Mouse (Mus musculus) embryo, embryonic 10 days (tissue): ENCODE results near the gene Scrn2.
A peak's percentile ranks its signal among the peaks of the same experiment; 100 is the strongest.

ENCODE experiments used
- DNase-seq: peaks from one replicate; pipeline ENCODE4 v3.0.0-alpha.2; 2015; ENCODE audit warnings: low spot score

Scrn2 gene

DNA sequence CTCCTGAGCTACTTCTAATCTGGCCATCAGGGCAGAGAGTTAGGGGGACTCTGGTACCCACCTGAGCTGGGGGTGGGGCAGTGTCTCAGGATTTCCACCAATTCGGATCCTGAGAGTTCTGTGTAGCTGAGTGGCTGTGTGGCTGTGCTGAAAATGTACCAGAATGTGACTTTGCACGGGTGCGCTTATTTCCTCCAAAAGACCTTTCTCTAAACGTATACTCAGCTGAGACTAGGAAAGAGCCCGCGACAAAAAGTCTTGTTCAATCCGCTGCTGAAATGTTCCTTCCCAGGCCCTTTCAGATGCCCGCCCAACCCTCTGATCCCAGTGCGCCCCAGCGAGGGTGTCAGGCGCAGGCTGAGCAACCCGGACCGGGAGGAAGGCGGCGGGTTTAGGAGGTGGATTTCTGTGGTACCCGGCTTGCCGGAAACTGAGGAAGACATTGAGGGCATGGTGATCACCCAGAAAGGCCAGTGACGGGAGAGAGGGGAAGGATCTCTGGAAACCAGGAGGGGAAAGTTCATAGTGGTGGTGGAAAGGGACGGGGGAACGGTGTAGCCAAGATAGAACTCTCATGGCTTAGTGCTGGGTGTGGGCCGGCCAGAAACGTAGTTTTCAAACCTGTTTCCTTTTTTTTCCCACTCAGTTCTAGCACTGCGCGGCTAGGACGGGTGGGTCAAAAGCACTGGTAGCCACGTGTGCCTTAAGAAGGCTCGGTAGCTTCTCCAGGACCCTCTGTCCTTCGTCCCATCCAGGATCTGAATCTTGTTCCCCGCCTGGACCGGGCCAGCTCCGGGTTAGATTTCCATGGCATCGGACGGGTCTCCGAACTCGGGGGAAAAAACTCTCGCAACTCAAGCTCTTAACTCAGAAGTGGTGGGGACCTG lies 11.8 kb upstream of the Scrn2 start:
- peak; percentile 28 for DNase-seq

DNA sequence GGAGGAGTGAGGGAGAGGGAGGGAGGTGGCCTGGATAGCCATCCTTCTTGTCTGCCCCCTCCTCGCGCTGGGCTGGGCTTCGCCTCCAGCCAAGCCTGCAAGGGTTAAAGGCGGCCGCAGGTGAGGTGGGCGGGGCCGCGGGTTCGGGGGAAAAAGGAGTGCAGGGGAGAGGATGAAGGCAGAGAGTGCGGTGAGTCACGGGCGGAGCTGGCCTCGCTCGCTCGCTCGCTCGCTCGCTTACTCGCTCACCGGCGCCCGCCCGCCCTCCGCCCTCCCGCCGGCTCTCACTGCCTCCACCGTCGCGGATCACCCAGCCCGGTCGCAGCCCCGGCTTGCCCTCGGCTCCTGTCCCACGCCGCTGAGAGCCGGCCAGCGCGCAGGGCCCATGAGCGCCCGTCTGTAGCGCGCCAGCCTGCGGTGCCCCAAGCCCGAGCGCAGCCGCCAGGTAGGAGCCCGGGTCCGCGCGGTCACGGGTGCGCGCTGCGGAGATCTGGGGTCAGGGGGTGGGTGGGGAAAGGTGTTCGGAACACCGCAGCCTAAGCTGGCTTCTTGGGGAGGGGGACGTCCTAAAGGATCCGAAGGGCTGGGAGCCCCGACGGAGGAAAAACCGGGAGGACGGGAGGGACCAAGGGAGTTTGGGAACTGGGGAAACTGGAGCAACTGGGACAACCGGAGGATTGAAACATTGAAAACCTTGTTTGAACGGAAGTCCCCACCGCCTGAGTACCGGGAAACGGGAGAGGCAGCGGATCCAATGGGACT lies 11.0 kb upstream of the Scrn2 start:
- peak; percentile 27 for DNase-seq

DNA sequence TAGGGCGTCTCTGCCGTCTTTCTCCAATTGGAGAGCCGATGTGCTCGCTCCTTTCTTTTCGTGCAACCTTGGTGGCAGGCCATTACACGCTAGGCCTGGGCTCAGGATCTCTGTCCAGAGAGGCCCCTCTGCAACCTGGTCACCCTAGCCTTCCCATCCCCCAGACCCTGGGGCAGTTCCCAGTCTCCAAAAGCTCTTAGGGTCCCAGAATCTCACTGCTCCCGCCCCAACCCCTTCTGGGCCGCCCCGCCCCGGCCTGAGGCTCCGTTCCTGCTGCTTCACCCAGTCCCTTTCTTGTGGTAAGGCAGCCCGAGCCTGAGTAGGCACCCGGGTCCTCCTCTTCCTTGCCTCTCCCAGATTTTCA lies 10.4 kb upstream of the Scrn2 start:
- DNase-seq = peak; percentile 34

DNA sequence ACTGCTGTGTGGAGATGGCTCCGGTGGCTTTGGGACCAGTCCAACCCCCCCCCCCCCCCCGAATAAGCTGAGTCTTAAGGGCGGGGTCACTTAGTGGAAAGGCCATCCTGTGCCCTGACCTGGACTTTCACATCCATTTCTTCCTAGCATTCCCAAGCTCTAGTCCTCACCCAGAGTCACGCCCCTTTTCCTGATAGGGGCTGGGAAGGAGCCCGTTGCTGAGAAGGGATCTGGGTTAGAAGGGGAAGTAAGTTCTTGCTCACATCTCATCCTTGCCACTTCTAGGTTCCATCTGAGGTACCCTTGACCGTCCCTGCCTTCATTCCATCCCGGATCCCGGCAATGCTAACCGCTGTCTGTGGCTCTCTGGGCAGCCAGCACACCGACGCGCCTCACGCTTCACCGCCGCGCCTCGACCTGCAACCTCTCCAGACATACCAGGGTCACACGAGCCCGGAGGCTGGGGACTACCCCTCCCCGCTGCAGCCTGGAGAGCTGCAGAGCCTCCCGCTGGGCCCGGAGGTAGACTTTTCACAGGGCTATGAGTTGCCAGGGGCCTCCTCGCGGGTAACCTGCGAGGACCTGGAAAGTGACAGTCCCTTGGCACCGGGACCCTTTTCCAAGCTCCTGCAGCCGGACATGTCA lies 8.5 kb upstream of the Scrn2 start:
- peak; percentile 44 for DNase-seq

DNA sequence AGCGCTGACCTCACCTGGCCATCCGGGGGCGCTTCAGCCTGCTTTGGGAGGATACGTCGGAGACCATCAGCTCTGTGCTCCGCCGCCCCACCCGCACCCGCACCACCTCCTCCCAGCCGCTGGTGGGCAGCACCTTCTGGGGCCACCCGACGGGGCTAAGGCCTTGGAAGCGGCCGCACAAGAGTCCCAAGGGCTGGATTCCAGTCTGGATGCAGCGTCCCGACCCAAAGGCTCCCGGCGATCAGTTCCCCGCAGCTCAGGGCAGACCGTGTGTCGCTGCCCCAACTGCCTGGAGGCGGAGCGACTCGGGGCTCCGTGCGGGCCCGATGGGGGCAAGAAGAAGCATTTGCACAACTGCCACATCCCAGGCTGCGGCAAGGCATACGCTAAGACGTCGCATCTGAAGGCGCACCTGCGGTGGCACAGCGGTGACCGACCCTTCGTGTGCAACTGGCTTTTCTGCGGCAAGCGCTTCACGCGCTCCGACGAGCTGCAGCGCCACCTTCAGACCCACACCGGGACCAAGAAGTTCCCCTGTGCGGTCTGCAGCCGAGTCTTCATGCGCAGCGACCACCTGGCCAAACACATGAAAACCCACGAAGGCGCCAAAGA lies 7.8 kb upstream of the Scrn2 start:
- DNase-seq = peak; percentile 86

DNA sequence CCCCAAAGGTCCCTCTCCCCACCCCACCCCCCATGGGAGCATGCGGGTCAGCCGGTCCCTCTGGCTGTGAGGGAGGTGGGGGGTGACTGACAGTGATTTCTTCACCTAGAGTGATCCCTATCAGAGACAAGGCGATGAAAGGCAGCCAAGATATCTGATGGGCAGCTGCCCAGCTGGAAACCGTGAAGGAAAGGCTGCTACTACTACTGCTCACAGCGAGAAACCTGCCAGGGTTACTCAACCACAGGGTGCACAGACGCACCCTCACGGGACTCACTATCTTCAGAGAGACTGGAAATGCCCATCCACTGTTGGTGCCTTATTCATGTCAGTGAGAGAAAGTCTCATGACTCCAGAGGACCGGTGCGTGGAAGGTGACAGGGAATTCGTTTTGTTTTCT lies 4.8 kb upstream of the Scrn2 start:
- no peak for DNase-seq

DNA sequence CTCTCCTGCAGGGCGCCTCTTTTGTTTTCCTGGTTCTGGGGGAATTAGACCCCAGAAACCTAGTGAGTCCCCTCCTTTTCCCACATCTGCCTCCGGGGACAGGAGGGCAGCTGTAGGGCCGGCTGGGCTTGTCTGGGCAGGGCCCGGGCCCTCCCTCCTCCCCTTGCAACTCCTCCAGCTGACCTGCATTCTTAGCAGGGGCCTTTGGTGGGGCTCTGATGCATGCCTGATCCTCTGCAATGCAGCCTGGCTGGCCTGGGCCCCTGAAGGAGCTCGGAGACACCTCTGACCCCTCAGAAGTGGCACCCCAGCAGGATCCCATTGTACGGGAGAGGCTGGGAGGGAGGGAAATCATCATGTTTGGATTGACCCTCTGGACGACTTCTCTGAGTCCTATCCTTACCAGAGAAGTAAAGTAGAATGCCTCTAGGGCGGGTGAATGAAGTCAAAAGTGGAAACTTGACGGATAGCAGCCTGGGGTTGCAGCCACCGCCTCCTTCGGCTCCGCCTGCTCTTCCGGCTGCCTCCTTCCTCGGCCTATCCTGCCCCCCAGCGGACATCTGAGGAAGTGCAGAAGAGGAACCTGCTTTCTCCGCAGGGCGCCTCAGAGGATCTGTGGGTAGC lies 3.9 kb upstream of the Scrn2 start:
- DNase-seq = peak; percentile 94

DNA sequence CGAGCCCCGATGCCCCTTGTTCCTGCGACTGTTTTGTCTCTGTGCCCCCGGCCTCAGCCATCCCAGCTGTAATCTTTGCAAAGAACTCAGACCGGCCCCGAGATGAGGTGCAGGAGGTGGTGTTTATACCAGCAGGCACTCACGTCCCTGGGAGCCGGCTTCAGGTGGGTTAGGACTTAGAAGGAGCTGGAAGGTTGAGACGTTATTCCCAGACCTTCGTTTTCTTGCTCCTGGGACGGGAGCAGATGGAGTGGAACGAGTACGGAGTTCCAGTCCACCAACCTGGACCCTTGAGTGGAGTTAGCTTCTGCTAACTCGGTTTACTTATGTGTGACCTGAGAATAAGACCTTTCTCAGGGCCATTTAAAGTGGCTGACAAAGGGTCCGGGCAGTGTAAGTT lies 688 bp downstream of the Scrn2 start:
- DNase-seq = no peak

DNA sequence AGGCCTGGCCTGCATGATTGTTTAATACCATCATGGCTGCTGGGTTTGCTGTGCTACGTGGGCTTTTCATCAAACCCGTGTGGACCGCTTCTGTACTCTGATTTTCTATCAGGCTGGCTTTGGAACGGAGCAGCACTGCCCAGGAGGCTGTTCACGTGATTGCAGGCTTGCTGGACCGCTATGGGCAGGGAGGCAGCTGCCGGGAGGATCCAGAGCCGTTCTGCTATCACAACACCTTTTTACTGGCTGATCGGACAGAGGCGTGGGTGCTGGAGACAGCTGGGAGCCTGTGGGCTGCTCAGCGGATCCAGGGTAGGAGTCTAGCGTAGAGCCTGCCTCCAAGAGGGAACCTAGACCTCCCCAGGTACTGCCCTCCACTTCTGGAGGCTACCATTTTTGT lies 2.2 kb downstream of the Scrn2 start:
- no peak for DNase-seq

DNA sequence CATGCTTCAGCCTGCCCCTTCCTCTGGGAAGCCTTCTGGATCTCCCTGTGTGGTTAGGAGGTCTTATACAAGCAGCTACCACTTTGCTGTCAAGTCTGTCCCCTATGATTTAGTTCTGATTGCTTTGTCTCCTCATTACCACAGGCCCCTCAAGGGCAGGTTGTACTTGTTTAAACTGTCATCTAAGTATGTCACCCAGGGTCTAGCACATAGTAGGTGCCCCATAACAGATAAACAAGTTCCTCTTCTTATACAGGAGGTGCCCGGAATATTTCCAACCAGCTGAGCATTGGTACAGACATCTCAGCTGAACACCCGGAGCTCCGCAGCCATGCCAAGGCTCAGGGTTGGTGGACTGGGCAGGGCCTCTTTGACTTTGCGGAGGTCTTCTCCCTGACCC lies 2.8 kb downstream of the Scrn2 start:
- no peak for DNase-seq

DNA sequence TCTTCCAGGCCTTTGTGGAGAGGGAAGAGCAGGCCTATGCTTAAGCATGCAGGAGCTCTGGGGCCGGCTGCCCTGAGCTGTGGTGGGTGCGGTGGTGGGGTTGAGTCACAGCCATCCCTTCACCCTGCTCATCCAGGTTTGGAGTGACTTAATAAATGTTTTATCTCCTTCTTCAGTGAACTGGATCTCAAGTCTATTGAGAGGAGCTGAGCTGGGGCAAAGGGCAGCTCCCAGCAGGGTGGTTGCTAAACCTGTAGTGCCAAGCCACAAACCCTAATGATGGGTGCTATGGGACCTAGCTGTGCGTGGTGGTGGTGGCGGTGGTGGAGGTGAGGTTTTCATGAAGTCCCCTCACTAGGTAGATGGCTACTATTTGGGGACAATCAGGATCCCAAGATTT lies 4.0 kb downstream of the Scrn2 start:
- DNase-seq = no peak

DNA sequence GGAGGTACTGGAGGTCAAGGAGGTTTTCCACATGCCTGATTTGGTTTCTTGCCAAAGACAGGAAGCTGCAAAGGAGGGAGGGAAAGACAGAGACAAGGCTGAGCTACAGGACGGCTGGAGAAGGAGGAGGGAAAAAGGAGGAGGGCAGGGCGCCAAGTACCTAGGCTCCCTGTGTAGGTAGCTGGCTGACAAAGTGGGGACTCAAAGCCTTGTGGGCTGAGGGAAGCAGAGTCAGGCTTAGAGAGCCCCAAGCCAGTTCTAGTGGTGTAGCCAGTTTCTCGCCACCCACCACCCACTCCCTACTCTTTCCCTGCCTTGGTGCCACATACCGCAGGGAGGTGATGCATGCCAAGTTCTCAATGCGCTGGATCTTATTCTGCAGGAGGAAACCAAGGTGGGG lies 6.4 kb downstream of the Scrn2 start:
- DNase-seq = no peak

DNA sequence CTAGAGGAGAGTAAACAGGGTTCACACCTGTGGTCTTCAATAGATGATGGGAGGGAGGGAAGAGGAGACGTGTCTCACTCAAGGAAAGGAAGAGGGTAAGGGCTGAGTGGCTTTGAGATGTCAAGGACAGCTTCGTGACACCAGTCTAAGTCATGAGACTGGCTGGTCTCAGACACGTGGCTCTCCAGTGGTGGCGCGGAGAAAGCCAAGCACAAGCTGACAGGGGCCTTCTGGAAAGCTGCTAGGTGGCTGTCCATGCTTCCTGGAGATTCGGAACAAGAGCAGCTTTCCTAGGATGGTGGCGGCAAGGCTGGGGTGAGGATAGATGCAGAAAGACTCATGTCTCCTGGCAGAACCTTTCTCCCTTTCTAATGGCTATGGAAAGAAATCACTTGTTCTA lies 9.1 kb downstream of the Scrn2 start:
- DNase-seq = no peak

DNA sequence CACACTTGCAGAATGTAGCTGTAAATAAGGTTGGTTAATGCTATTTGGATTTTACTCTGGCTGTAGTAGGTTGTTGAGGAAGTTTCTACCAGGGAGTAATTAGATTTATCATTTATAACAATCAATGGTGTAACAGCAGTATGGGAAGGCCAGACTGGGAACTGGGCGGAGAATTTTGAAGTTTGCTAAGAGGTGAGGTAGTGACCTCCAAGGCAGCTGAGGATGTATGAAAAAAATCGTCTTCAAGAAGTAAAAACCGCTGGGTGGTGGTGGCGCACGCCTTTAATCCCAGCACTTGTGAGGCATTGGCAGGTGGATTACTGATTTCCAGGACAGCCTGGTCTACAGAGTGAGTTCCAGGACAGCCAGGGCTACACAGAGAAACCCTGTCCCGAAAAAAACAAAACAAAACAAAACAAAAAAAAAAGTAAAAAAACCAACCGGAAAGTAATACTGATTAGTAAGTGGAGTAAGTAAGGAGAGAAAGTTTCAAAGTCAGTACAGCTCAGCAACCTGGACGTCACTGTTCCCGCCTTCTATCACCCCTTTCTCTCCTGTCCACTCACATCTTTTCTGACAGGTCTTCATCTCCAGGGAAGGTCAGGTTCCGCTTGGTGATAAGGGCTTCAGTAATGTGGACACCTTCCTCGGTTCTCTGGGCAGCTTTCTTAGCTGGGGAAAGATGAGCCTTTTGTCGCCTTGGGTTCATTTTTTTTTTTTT lies 10.7 kb downstream of the Scrn2 start:
- DNase-seq = no peak

DNA sequence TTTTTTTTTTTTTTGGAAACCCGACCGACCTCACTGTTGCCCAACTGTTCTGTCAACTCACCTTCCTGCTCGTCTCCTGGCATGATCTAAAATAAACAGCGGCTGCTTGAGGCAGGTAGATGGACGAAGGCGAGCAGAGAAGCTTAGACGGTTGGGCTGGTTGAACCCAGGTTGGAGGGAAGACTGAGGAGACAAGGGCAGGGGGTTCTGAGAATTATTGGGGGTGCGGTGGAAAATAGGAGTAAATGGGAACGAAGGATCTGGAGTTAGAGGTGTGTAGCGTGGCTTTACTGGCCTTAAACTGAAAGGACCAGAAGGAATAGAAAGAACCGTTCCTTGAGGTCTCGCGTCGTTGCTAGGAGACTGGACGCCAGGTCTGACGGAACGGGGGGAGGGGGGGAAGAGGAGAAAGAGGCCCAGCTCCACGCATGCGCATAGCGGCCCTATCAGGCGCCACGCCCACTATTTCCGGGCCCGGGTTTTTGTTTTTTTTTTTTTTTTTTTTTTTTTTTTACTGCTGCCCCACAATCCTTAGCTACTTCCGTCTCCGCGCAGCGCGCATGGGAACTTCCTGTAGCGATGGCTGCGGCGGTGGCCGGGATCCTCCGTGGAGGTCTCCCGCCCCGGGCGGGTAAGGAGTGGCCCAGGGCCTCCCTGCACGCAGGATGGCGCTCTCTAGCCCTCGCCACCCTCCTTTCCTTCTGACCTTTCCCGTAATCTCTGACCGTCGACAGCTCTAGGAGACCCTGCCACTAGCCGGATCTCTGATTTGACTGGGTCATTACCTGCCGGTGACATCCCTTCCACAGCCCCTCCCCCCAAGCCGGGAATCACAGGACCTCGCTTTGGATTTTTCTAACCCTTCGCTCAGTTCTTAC lies 11.5 kb downstream of the Scrn2 start, which contains the start of the genes Lrrc46 and Mrpl10:
Gene Lrrc46, minus strand, starts transcription at position 386 of the 878 bp plus-strand sequence.
Gene Mrpl10, plus strand, starts transcription at position 539 of the 878 bp plus-strand sequence.
- DNase-seq = peak; percentile 97

DNA sequence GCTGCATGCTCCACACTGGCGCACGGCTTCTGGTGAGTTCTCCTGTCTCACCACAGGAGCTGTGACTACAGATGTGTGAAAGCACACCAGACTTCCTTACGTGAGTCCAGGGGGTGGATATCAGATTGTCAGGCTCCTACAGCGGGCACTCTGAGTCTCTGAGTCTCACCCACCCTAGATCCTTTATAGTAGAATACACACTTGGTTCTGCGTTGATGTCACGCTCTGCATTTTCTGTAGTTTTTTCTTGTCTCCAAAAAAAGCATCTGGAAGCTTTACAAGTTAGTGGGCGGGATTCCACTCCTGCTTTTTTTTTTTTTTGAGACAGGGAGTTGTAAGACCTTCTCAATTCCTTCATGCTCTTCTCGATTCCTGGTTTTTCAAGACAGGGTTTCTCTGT lies 15.2 kb downstream of the Scrn2 start:
- no peak for DNase-seq

DNA sequence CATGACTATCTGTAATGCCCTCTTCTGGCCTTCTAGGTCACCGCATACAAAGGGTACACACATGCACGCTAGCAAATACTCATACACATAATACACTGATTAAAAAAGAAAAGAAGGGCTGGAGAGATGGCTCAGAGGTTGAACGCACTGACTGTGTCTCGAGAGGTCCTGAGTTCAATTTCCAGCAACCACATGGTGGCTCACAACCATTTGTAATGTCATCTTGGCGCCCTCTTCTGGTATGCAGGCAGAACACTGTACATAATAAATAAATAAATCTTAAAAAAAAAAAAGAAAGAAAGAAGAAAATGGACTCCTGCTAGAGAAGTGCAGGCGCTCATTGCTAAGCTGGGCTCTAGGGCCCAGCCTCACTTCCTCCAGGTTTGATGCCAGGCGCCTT lies 16.1 kb downstream of the Scrn2 start:
- DNase-seq = no peak

DNA sequence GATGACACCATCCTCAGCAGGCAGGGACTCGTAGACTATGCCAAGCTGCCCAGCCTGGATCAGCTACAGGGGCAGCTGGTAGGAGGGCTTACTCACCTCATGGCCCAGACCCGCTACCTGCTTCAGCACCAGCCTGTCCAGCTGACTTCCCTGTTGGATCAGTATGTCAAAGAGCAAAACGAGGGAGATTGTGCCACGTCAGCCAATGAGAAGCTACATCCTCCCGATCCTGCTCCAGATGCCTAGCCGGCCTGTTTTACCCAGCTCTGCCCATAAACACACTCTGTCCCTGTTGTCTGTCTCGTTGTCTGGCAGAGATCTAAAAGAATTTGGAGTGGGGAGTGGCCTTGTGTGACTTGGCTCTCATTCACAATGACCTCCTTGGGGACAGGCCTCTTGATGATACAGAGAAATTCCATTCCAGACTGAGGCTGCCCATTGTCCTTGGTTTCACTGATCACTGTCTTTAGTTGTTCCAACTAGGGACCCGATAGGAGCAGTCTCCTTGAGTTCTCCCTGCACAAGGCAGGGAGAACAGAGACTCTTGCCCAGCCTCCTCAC lies 18.4 kb downstream of the Scrn2 start:
- DNase-seq = no peak

DNA sequence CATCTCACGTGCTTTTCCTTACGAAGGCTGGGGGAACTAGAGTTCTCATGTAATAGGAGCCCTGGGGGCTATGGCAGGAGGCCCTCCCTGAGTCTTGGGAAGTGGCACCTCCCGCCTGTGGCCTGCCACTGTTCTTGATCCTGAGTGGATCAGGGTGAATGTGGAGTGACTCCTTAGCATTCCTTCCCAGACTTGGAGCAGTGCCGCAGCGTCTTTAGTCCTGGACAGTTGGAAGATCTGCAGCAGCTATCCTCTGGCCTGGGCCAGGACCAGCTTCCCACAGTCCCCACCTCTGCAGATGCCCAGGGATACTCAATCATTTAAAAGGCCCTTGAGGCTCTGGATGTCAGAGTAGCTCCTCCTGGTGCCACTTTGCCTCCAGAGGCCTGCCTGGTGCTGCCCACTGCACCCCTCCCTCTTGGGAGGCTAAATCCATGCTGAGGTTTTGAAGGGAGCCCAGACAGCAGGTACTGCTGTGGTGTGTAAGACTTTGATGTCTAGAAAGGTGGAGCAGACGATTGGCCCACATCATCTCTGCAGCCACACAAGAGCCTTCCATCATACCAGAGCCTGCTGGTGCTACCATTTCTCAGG lies 19.9 kb downstream of the Scrn2 start:
- DNase-seq = no peak
